Mouse (Mus musculus) stomach, embryonic 16.5 days (tissue): ENCODE measurements around the gene Pom121. TPM values are rescaled to one million over a fixed set of nuclear protein-coding genes. Genes with fewer than 3 reads are reported as not detected.

Experiments used
- ATAC-seq: fragments of 200-750 bp; cut with Nextera tagmentation; 2 replicates; pipeline ENCODE4 v1.8.0; 2017; ENCODE audit warnings: moderate number of reproducible peaks, moderate TSS enrichment; ENCODE audit not compliant: insufficient read depth, low FRiP score
- H3K27ac ChIP-seq: fragments of 300-500 bp; sonication (generic); 2 replicates; pipeline ENCODE4 v1.5.1; 2014; ENCODE audit warnings: low read length
- H3K27me3 ChIP-seq: fragments of 300-500 bp; sonication (generic); 2 replicates; pipeline ENCODE4 v1.6.1; 2014; ENCODE audit warnings: low read length, control low read depth, mixed read lengths; ENCODE audit not compliant: control insufficient read depth, insufficient read depth
- H3K36me3 ChIP-seq: fragments of 300-500 bp; sonication (generic); 2 replicates; pipeline ENCODE4 v1.6.1; 2014; ENCODE audit warnings: low read length; ENCODE audit not compliant: control insufficient read depth, insufficient read depth
- H3K4me1 ChIP-seq: fragments of 300-500 bp; sonication (generic); 2 replicates; pipeline ENCODE4 v1.6.1; 2014; ENCODE audit warnings: low read length, control low read depth, mixed read lengths; ENCODE audit not compliant: control insufficient read depth, insufficient read depth
- H3K4me2 ChIP-seq: fragments of 300-500 bp; sonication (generic); 2 replicates; pipeline ENCODE4 v1.6.1; 2014; ENCODE audit warnings: low read depth, low read length, mixed read lengths
- H3K4me3 ChIP-seq: fragments of 300-500 bp; sonication (generic); replicated peaks from 2 replicates; pipeline ENCODE4 v1.5.1; 2014; ENCODE audit warnings: mild to moderate bottlenecking, low read length
- H3K9ac ChIP-seq: fragments of 300-500 bp; sonication (generic); 2 replicates; pipeline ENCODE4 v1.6.1; 2014; ENCODE audit warnings: low read length
- H3K9me3 ChIP-seq: fragments of 300-500 bp; sonication (generic); replicated peaks from 2 replicates; pipeline ENCODE4 v1.6.1; 2016; ENCODE audit warnings: low read length, control low read depth; ENCODE audit not compliant: control insufficient read depth
- WGBS: fragments of 180-500 bp; shearing (Covaris S2); extraction: QIAGEN DNeasy Blood & Tissue Kit; methylation state at CpG from one replicate; pipeline ENCODE4 v1.1.7; 2014; 5-methylcytosine and 5-hydroxymethylcytosine counted together
- polyA plus RNA-seq: library from polyadenylated mRNA; unstranded; fragments of >200 nt; fragmentation: Nextera tagmentation; extraction: Ambion mirVana; gene quantifications from 2 replicates; pipeline ENCODE4 v1.2.1, GENCODE M21; 2015

Gene Pom121
- polyA plus RNA-seq, 1 experiment from 2014 or later: 8.7 TPM

DNA sequence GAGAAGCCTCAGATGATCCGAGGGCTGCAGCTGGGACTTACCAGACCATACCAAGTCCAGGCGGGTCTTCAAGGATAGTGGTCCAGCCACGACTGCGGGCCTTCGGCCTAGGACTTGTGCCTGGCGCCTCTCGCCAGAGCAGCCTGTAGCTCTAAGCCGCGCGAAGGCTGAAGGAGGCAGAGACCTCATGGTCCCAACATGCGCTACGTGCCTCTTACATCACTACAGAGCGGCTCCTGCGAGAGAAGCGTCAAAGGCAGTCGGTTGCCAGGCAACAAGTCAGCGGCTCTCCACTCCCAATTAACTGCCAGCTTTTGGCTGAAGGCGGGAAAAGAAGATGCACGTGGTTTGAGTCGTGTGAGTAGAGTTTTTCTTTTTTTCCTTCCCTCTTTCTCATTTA, 10.3 kb upstream of the Pom121 start:
- no peaks in the 10 kb centered on the region for H3K9me3 ChIP-seq
- ATAC-seq: no peak
- H3K36me3 ChIP-seq: no peaks in the 10 kb centered on the region
- H3K9ac ChIP-seq: no peak overlapping the region
- no peak overlapping the region for H3K4me3 ChIP-seq
- no peak overlapping the region for H3K27ac ChIP-seq
- H3K27me3 ChIP-seq: no peaks in the 10 kb centered on the region
- no peaks in the 10 kb centered on the region for H3K4me1 ChIP-seq
- no peak overlapping the region for H3K4me2 ChIP-seq
- 38% methylated on average over 20 of the region's 20 CpGs for WGBS

DNA sequence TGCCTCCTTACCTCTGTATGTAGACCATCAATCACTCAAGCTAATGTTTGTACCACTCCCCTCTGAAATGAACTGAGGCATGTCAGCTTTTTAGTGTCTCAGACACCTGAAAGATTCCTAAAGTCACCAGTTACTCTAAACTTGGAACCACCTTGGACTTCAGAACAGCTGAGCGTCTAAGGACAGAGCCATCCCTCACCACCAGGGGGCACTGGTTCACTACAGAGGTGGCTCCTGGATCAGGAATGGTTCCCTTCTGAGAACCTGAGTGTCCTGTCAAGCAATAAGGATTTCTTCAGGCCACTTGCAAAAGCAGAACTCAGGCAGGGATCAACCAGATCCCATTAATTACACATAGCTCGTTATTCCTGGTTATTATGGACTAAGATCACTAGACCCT, 5.9 kb upstream of the Pom121 start:
- Histone ChIP-seq H3K36me3 (no peaks in the 10 kb centered on the region), H3K4me1 (no peaks in the 10 kb centered on the region), H3K9me3 (no peaks in the 10 kb centered on the region), H3K27ac (no peak overlapping the region), H3K4me3 (no peak overlapping the region), H3K4me2 (no peak overlapping the region), H3K9ac (no peak overlapping the region), H3K27me3 (no peaks in the 10 kb centered on the region)
- WGBS: 5% methylated on average over 2 of the region's 2 CpGs
- ATAC-seq: peak; percentile 63; the same call in 1 of the 2 replicates

DNA sequence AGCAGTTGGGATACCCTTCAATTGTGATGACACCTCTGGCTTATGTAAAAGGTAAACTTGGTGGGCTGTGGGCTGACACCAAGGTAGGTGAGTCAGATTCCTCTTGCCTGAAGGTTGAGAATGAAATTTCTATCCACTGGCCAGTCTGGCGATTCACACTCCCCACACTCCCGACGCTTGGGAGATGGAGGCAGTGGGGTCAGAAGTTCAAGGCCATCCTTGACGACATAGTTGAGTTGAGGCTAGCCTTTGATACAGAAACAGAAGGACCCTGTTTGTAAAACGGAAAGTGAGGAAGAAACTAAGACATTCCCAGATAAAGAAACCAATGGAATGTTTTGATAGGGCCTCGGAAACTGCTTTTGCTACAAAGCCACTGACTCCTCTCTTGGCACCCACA, 5.0 kb upstream of the Pom121 start:
- H3K27me3 ChIP-seq: no peaks in the 10 kb centered on the region
- no peaks in the 10 kb centered on the region for H3K4me1 ChIP-seq
- H3K9ac ChIP-seq: no peak overlapping the region
- H3K36me3 ChIP-seq: no peaks in the 10 kb centered on the region
- 49% methylated on average over 6 of the region's 6 CpGs for WGBS
- no peak for ATAC-seq
- H3K27ac ChIP-seq: no peak overlapping the region
- H3K9me3 ChIP-seq: no peaks in the 10 kb centered on the region
- no peak overlapping the region for H3K4me2 ChIP-seq
- H3K4me3 ChIP-seq: no peak overlapping the region

DNA sequence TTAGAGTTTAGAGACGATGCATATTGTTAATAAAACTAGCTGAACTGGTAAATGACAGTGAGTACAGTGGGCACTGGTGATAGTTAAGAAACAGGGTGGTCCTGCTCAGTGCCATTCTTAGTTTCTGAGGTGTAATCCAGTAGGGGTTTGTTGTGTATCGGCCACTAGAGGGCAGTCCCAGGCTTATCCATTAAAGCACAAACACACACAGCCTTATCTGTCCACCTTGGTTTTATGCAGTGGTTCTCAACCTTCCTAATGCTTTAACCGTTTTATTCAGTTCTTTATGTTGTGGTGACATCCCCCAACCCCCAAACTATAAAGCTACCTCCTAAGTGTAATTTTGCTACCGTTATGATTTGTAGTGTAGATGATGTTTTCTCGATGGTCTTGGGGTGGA, 1.5 kb upstream of the Pom121 start:
- Histone ChIP-seq H3K27me3 (no peaks in the 10 kb centered on the region), H3K36me3 (peaks cover 6% of the 10 kb centered on the region; the same call in 1 of the 2 replicates), H3K4me1 (peaks cover 10% of the 10 kb centered on the region), H3K27ac (no peak overlapping the region), H3K4me2 (no peak overlapping the region), H3K9ac (no peak overlapping the region), H3K4me3 (no peak overlapping the region), H3K9me3 (no peaks in the 10 kb centered on the region)
- 45% methylated on average over 5 of the region's 5 CpGs for WGBS
- no peak for ATAC-seq

DNA sequence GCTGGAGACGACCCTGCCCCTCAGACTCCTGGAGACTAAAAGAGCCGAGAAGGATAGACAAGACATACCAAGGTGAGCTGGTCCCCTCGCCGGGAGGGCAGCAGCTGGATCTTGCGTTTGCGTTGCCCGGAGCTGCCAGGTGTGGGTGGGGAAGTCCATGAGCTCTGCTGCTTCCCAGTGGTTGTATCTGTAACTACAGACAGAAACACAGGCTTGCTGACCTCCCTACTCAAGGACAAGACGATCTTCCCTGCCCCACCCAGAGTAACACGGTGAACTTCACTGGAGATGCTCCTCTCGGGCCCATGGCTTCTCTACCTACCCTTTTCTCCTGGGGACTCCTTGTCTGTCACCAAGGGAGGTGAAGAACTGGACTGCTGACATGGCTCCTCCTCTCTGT, 10.6 kb downstream of the Pom121 start:
- Histone ChIP-seq H3K27me3 (no peaks in the 10 kb centered on the region), H3K4me2 (no peak overlapping the region), H3K36me3 (peaks cover 56% of the 10 kb centered on the region), H3K9ac (no peak overlapping the region), H3K4me3 (no peak overlapping the region), H3K4me1 (no peaks in the 10 kb centered on the region), H3K9me3 (no peaks in the 10 kb centered on the region), H3K27ac (no peak overlapping the region)
- 81% methylated on average over 10 of the region's 10 CpGs for WGBS
- no peak for ATAC-seq

DNA sequence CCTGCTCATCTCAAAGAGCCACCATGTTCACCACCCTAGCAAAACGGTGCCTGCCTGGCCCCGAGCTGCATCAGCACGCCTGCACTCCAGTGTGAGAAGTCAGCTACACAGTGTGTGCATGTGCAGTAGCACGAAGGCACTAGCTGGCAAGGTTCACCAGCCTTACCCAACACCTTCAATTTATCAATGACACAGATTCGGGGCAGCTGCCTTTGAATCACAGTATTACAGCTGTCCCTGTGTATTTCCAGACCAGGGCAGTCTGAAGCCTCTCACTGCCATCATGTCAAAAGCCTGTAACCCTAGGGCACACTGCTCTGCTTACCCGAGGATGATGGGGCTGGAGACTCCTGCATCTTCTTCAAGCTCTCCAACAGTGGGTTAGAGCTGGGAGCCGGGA, 11.6 kb downstream of the Pom121 start:
- Histone ChIP-seq H3K4me2 (no peak overlapping the region), H3K36me3 (peaks cover 51% of the 10 kb centered on the region), H3K4me1 (no peaks in the 10 kb centered on the region), H3K4me3 (no peak overlapping the region), H3K9me3 (no peaks in the 10 kb centered on the region), H3K27me3 (no peaks in the 10 kb centered on the region), H3K27ac (no peak overlapping the region), H3K9ac (no peak overlapping the region)
- no peak for ATAC-seq
- WGBS: 89% methylated on average over 7 of the region's 7 CpGs

DNA sequence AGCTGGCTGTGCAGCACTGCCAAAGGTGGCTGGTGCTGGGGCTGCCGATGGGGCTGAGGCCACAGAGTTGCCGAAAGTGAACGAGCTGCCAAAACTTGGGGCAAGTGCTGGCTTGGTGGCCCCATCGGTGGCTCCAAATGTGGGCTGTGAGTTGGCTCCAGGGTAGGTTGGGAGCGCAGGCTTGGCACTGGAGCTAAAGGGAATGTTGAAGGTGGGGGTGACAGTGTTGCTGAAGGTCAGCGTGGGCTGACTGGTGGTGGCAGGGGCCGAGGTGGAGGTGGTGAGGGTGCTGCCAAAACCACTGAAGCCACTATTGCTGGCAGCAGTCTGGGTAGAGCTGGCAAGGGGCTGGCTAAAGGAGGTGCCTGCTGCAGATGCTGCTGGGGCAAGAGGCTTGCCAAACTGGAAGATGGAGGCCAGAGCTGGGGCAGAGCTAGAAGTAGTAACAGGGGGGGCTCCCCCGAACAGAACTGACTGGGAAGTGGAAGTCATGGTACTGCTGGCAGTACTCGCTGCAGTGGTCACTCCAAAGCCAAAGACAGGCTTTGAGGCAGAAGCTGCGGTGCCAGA, 12.9 kb downstream of the Pom121 start:
- 93% methylated on average over 10 of the region's 10 CpGs for WGBS
- Histone ChIP-seq H3K4me1 (no peaks in the 10 kb centered on the region), H3K27ac (no peak overlapping the region), H3K9ac (no peak overlapping the region), H3K9me3 (no peaks in the 10 kb centered on the region), H3K4me2 (no peak overlapping the region), H3K27me3 (no peaks in the 10 kb centered on the region), H3K4me3 (no peak overlapping the region), H3K36me3 (peaks cover 38% of the 10 kb centered on the region)
- no peak for ATAC-seq

DNA sequence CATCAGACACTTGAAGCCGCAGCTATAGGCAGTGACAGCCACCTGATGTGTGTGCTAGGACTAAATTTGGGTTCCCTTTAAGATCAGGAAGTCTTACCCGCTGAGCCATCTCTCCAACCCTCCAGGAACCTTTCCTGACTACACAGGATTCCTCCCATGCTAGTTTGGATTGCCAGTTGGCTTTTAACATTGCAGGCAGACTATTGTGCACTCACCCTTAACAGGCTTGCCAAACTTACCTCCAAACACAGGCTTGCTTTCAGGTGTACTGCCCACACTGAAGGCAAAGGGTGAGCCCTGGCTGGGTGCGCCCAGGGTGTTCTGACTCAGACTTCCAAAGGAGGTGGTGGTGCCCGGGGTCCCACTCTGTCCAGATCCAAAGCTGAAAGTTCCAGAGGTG, 13.7 kb downstream of the Pom121 start:
- H3K9ac ChIP-seq: no peak overlapping the region
- H3K27ac ChIP-seq: no peak overlapping the region
- WGBS: 92% methylated on average over 4 of the region's 4 CpGs
- H3K4me2 ChIP-seq: no peak overlapping the region
- no peaks in the 10 kb centered on the region for H3K9me3 ChIP-seq
- H3K4me3 ChIP-seq: no peak overlapping the region
- no peaks in the 10 kb centered on the region for H3K4me1 ChIP-seq
- H3K27me3 ChIP-seq: no peaks in the 10 kb centered on the region
- H3K36me3 ChIP-seq: peaks cover 42% of the 10 kb centered on the region
- no peak for ATAC-seq

DNA sequence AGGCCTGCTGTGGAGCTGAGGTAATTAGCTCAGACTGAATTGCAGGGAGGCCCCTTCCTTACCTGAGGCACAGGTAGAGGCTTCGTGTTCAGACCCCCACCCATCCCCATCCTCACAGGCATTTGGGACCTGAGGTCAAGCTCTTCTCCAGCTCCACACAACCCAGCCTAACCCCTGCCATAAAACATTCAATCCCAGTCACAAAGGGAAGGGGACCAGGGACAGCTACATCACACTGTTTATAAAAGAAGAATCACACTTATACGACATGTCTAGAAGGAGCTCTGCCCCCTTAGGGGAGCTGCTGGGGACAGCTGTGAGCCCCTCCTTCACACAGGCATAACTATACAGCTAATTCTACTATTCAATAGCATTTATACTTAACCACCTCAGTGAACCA, 18.0 kb downstream of the Pom121 start:
- Histone ChIP-seq H3K9ac (no peak overlapping the region), H3K27ac (no peak overlapping the region), H3K4me2 (no peak overlapping the region), H3K27me3 (no peaks in the 10 kb centered on the region), H3K9me3 (no peaks in the 10 kb centered on the region), H3K4me3 (no peak overlapping the region), H3K4me1 (0 out of 2 replicates have a peak, but pooled peaks cover 2% of the 10 kb centered on the region), H3K36me3 (peaks cover 22% of the 10 kb centered on the region)
- no peak for ATAC-seq
- 63% methylated on average over 2 of the region's 2 CpGs for WGBS
